Mouse (Mus musculus) myocyte (in vitro differentiated cells): ENCODE results near the gene Mybpc3. TPM values are rescaled to one million over a fixed set of nuclear protein-coding genes. Genes with fewer than 3 reads are reported as not detected.
A peak's percentile ranks its signal among the peaks of the same experiment; 100 is the strongest.
"Not testable (repeated sequence)": the region's sequence is repeated elsewhere in the genome, so short reads cannot be mapped to it uniquely, and the experiment has no call there.

Experiments used
- H3K27me3 ChIP-seq: one replicate; pipeline ENCODE4 v1.6.1; 2011; ENCODE audit not compliant: control insufficient read depth, insufficient read depth, insufficient read length
- H3K36me3 ChIP-seq: one replicate; pipeline ENCODE4 v1.6.1; 2011; ENCODE audit not compliant: control insufficient read depth, insufficient read depth
- H3K4me2 ChIP-seq: one replicate; pipeline ENCODE4 v1.6.1; 2011; ENCODE audit warnings: low read depth, control low read depth
- H3K4me3 ChIP-seq: one replicate; pipeline ENCODE4 v1.5.1; 2011; ENCODE audit warnings: mild to moderate bottlenecking, control low read depth, moderate library complexity
- H3K79me2 ChIP-seq: one replicate; pipeline ENCODE4 v1.6.1; 2011; ENCODE audit not compliant: control insufficient read depth, insufficient read depth
- H3ac ChIP-seq: one replicate; pipeline ENCODE4 v1.6.1; 2011; ENCODE audit not compliant: control insufficient read depth, insufficient read length
- CEBPB ChIP-seq: IDR thresholded peaks from 2 replicates; pipeline ENCODE4 v1.6.1; 2011; ENCODE audit warnings: mild to moderate bottlenecking, moderate library complexity; ENCODE audit not compliant: poor library complexity, insufficient read depth, severe bottlenecking
- E2F4 ChIP-seq: IDR thresholded peaks from one replicate; pipeline ENCODE4 v1.6.1; 2011; ENCODE audit warnings: mild to moderate bottlenecking, control low read depth, moderate library complexity; ENCODE audit not compliant: insufficient read depth
- MAX ChIP-seq: IDR thresholded peaks from one replicate; pipeline ENCODE4 v1.6.1; 2011; ENCODE audit warnings: low read depth, mild to moderate bottlenecking, control low read depth
- MYOD1 ChIP-seq, 3 experiments: IDR thresholded peaks; one replicate each; pipeline ENCODE4 v1.6.1; 2011; ENCODE audit warnings: control low read depth in 2 of 3, low read depth in 2 of 3, mild to moderate bottlenecking in 2 of 3, moderate library complexity in 1 of 3; ENCODE audit not compliant: insufficient read length in 2 of 3, control insufficient read depth in 1 of 3
- MYOG ChIP-seq, 3 experiments: IDR thresholded peaks; one replicate each; pipeline ENCODE4 v1.6.1; 2011; ENCODE audit warnings: control low read depth in 2 of 3, low read depth in 2 of 3, mild to moderate bottlenecking in 2 of 3; ENCODE audit not compliant: insufficient read length in 2 of 3, control insufficient read depth in 1 of 3, insufficient read depth in 1 of 3
- POLR2A ChIP-seq: IDR thresholded peaks from one replicate; pipeline ENCODE4 v1.6.1; 2011; ENCODE audit warnings: low read depth, mild to moderate bottlenecking, control low read depth, moderate library complexity; ENCODE audit not compliant: insufficient read length
- POLR2AphosphoS2 ChIP-seq: IDR thresholded peaks from one replicate; pipeline ENCODE4 v1.6.1; 2011; ENCODE audit warnings: low read depth, control low read depth; ENCODE audit not compliant: insufficient read length
- REST ChIP-seq: IDR thresholded peaks from one replicate; pipeline ENCODE4 v1.6.1; 2011; ENCODE audit warnings: mild to moderate bottlenecking, control low read depth, moderate library complexity; ENCODE audit not compliant: insufficient read depth, insufficient read length
- SRF ChIP-seq: IDR thresholded peaks from one replicate; pipeline ENCODE4 v1.6.1; 2011; ENCODE audit warnings: low read depth; ENCODE audit not compliant: control insufficient read depth, insufficient read length
- TCF12 ChIP-seq: IDR thresholded peaks from one replicate; pipeline ENCODE4 v1.6.1; 2011; ENCODE audit warnings: mild to moderate bottlenecking, control low read depth; ENCODE audit not compliant: poor library complexity, insufficient read depth, severe bottlenecking
- TCF3 ChIP-seq: IDR thresholded peaks from one replicate; pipeline ENCODE4 v1.6.1; 2011; ENCODE audit warnings: low read depth, control low read depth; ENCODE audit not compliant: insufficient read length
- USF1 ChIP-seq: IDR thresholded peaks from one replicate; pipeline ENCODE4 v1.6.1; 2011; ENCODE audit warnings: low read depth, mild to moderate bottlenecking, control low read depth, moderate library complexity
- polyA plus RNA-seq: library from polyadenylated mRNA; unstranded; fragments of >200 nt; fragmentation: generic; extraction: Trizol; gene quantifications from one replicate; pipeline ENCODE4 v1.2.1, GENCODE M21; 2012; ENCODE audit warnings: missing spikeins

Mybpc3 gene
- polyA plus RNA-seq, 1 experiment: 0.05 TPM

DNA sequence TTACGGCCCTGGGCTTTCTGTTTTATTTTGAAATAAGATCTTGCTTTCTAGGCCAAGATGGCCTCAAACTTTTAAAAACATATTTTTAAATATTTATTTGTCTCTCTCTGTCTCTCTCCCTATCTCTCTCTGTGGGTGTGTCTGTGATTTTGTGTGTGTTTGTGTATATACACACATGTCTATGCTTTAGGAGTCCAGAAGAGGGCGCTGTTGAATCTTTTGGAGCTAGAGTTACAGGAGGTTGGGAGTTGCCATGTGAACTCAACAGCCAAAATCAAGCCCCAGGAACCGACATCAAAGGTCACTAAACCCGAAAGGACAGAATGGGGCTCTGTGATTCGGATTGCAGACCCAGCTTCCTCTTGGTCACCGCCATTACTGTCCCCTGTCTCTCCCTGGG is 7.5 kb upstream of the Mybpc3 start:
- Histone ChIP-seq H3K36me3 (no peaks in the 10 kb centered on the region), H3K4me2 (no peak overlapping the region), H3K4me3 (no peak overlapping the region), H3K27me3 (peaks cover 5% of the 10 kb centered on the region), H3K79me2 (no peaks in the 10 kb centered on the region), H3ac (no peak overlapping the region)
- TF ChIP-seq USF1: no peak
- no peak for TF ChIP-seq POLR2AphosphoS2
- no peak for TF ChIP-seq TCF3
- no peak for TF ChIP-seq SRF
- no peak for TF ChIP-seq TCF12
- TF ChIP-seq CEBPB: no peak
- TF ChIP-seq MYOD1 (IDR thresholded peaks at IDR 0.05; ENCODE audit: control insufficient read depth in 1 of 3, insufficient read length in 2 of 3, low read depth in 2 of 3): no peak
- TF ChIP-seq E2F4: no peak
- TF ChIP-seq POLR2A: no peak
- TF ChIP-seq REST: no peak
- TF ChIP-seq MYOG (IDR thresholded peaks at IDR 0.05; ENCODE audit: control insufficient read depth in 1 of 3, insufficient read depth in 1 of 3, insufficient read length in 2 of 3, low read depth in 2 of 3): no peak
- no peak for TF ChIP-seq MAX

GRCm38 (mm10) chr2:91111832-91112231 is 6.1 kb upstream of the Mybpc3 start:
- H3K79me2 ChIP-seq, H3K4me2 ChIP-seq, H3K4me3 ChIP-seq, H3K36me3 ChIP-seq, H3ac ChIP-seq, H3K27me3 ChIP-seq: not testable (repeated sequence)

GRCm38 (mm10) chr2:91112491-91112890 is 5.5 kb upstream of the Mybpc3 start:
- peak; percentile 28 for TF ChIP-seq USF1
- TF ChIP-seq POLR2A: no peak
- H3K27me3 ChIP-seq: peaks cover 2% of the 10 kb centered on the region
- H3K79me2 ChIP-seq: no peaks in the 10 kb centered on the region
- H3K4me3 ChIP-seq: no peak overlapping the region
- H3ac ChIP-seq: no peak overlapping the region
- H3K36me3 ChIP-seq: no peaks in the 10 kb centered on the region
- no peak overlapping the region for H3K4me2 ChIP-seq

GRCm38 (mm10) chr2:91113334-91113733 is 4.6 kb upstream of the Mybpc3 start:
- no peak for TF ChIP-seq POLR2AphosphoS2
- TF ChIP-seq MYOD1 (IDR thresholded peaks at IDR 0.05; ENCODE audit: control insufficient read depth in 1 of 3, insufficient read length in 2 of 3, low read depth in 2 of 3): no peak
- TF ChIP-seq E2F4: no peak
- TF ChIP-seq USF1: no peak
- TF ChIP-seq CEBPB: no peak
- TF ChIP-seq REST: no peak
- TF ChIP-seq SRF: no peak
- TF ChIP-seq MYOG (IDR thresholded peaks at IDR 0.05; ENCODE audit: control insufficient read depth in 1 of 3, insufficient read depth in 1 of 3, insufficient read length in 2 of 3, low read depth in 2 of 3): no peak
- TF ChIP-seq POLR2A: no peak
- Histone ChIP-seq H3K4me3 (no peak overlapping the region), H3ac (no peak overlapping the region), H3K36me3 (no peaks in the 10 kb centered on the region), H3K27me3 (peaks cover 11% of the 10 kb centered on the region), H3K79me2 (no peaks in the 10 kb centered on the region), H3K4me2 (no peak overlapping the region)

DNA sequence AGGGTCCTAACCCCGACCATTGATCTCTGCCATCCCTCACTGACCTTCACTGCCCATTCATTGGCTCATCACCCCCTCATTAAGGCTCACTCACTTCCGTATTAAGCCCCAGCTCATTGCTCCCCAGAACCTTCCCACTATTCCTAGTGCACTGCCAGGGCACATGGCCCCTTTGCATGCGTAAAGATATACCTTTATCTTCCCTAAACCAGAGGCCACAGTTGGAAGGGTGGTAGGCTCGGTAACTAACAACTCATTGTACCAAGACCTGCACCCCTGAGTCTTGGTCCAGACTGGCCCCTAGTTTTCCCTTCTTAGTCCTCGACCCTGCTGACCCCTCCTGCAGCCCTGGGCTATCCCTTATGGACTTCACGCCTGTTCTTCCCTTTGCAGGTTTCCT is 4.1 kb upstream of the Mybpc3 start:
- Histone ChIP-seq H3K4me2 (no peak overlapping the region), H3ac (no peak overlapping the region), H3K4me3 (no peak overlapping the region), H3K36me3 (no peaks in the 10 kb centered on the region), H3K79me2 (no peaks in the 10 kb centered on the region), H3K27me3 (peaks cover 11% of the 10 kb centered on the region)
- no peak for TF ChIP-seq E2F4
- no peak for TF ChIP-seq REST
- no peak for TF ChIP-seq MYOG (IDR thresholded peaks at IDR 0.05; ENCODE audit: control insufficient read depth in 1 of 3, insufficient read depth in 1 of 3, insufficient read length in 2 of 3, low read depth in 2 of 3)
- no peak for TF ChIP-seq POLR2A
- no peak for TF ChIP-seq TCF12
- no peak for TF ChIP-seq MYOD1 (IDR thresholded peaks at IDR 0.05; ENCODE audit: control insufficient read depth in 1 of 3, insufficient read length in 2 of 3, low read depth in 2 of 3)
- no peak for TF ChIP-seq USF1
- TF ChIP-seq TCF3: no peak
- no peak for TF ChIP-seq POLR2AphosphoS2
- TF ChIP-seq CEBPB: no peak
- TF ChIP-seq MAX: no peak
- TF ChIP-seq SRF: no peak
